Mouse (Mus musculus): Measurements from ENCODE around the gene Bcl2l10. TPM values are rescaled to one million over a fixed set of nuclear protein-coding genes. Genes with fewer than 3 reads are reported as not detected.

Bcl2l10 gene
- total RNA-seq, 2 experiments from 2014 or later, result not detected

DNA sequence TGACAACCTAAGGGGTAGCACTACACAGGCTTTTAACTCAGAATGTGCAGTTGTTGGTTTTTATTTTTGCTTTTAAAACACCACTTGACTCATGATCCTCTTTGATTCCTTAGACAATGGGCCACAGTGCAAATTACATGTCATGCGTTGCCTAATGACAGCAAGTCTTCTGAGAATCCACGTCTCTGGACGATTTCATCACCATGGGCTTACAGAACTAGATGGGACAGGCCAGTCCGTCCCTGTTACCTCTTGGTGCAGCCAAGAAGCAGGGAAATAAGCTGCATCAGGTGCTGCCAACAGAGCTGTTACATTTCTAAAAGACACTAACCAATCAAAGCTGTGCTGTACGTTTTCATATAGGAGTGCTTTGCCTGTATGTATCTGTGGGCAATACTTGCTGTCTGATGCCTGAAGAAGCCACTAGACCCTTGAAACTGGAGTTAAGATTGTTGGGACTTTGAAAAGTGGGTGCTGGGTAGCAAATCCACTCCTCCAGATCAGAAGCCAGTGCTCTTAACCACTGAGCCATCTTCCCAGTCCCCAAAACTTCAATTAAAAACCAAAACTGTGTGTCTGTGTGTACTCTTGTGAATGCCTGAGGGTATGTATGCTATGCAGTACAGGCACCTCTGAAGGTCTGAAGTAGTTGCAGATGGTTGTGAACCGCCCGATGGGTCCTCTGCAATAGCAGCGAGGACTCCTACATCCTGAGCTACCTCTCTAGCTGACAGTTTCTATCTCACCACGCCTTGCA, 37.8 kb downstream of the Bcl2l10 start:
- intact Hi-C loops (cut with DNase I), result no loop called here
- DNase-seq (ENCODE audit: low spot score in 2 of 2), result no peak

- intact Hi-C loops (cut with DNase I), result no loop called here
- no peak for DNase-seq (ENCODE audit: low spot score in 2 of 2)
These were observed 45.7 kb downstream of the Bcl2l10 start for GRCm38 (mm10) chr9:75393251-75393650.

GRCm38 (mm10) chr9:75395971-75396370, 48.4 kb downstream of the Bcl2l10 start:
- no peak for DNase-seq (ENCODE audit: low spot score in 2 of 2)
- intact Hi-C loops (cut with DNase I), result no loop called here

DNA sequence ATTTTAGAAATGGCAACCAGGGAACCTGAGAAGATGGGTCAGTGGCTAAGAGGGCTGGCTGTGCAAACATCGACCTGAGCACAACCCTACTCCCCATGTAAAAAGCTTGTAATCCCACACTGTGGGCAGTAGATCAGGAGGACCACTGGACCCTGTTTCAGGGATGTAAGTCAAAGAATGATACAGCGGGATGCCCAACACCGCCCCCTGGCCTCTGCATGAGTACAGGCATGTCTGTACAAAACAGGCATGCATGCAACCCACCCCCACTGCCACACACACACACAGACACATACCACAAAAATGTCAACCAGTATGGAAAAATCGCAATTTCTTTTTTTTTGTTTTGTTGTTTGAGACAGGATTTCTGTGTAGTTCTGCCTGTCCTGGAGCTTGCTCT, 51.5 kb downstream of the Bcl2l10 start:
- intact Hi-C loops (cut with DNase I), result no loop called here
- DNase-seq (ENCODE audit: low spot score in 2 of 2), result no peak

GRCm38 (mm10) chr9:75400639-75401038, 53.1 kb downstream of the Bcl2l10 start:
- intact Hi-C loops (cut with DNase I), result no loop called here
- no peak for DNase-seq (ENCODE audit: low spot score in 2 of 2)

Other genes with a start within 250 kb of the Bcl2l10 start
- gene Myo5c, start 115.7 kb upstream of the Bcl2l10 start, total RNA-seq (2021), result 1 to 10 TPM; 4.4 to 6.3 TPM
- 100 to 1,000 TPM; 149 to 158 TPM for gene Gnb5, start 41.5 kb upstream of the Bcl2l10 start, total RNA-seq (2021)
- 10 to 100 TPM; 67.8 to 74.3 TPM for gene Mapk6, start 62.2 kb downstream of the Bcl2l10 start, total RNA-seq (2021)
- 10 to 100 TPM; 26.2 to 30.0 TPM for gene Leo1, start 93.8 kb downstream of the Bcl2l10 start, total RNA-seq (2021)
- 10 to 100 TPM; 48.6 to 50.7 TPM for gene Tmod3, start 211.9 kb downstream of the Bcl2l10 start, total RNA-seq (2021)